Mouse (Mus musculus) liver, embryonic 15.5 days (tissue): Measurements from ENCODE around the gene 5430403G16Rik. TPM values are rescaled to one million over a fixed set of nuclear protein-coding genes. Genes with fewer than 3 reads are reported as not detected.
"Not testable (repeated sequence)": the region's sequence is repeated elsewhere in the genome, so short reads cannot be mapped to it uniquely, and the experiment has no call there.

Source experiments
- ATAC-seq: fragments of 200-750 bp; cut with Nextera tagmentation; 2 replicates; pipeline ENCODE4 v1.8.0; 2017; ENCODE audit warnings: moderate number of reproducible peaks, mild to moderate bottlenecking, moderate library complexity; ENCODE audit not compliant: insufficient read depth
- H3K27ac ChIP-seq: fragments of 300-500 bp; sonication (generic); replicated peaks from 2 replicates; pipeline ENCODE4 v1.5.1; 2015; ENCODE audit warnings: mild to moderate bottlenecking, inconsistent platforms
- H3K27me3 ChIP-seq: fragments of 300-500 bp; sonication (generic); 2 replicates; pipeline ENCODE4 v1.6.1; 2015; ENCODE audit warnings: mild to moderate bottlenecking, inconsistent platforms
- H3K36me3 ChIP-seq: fragments of 300-500 bp; sonication (generic); replicated peaks from 2 replicates; pipeline ENCODE4 v1.6.1; 2015; ENCODE audit warnings: moderate library complexity, mild to moderate bottlenecking, inconsistent platforms
- H3K4me1 ChIP-seq: fragments of 300-500 bp; sonication (generic); replicated peaks from 2 replicates; pipeline ENCODE4 v1.6.1; 2015; ENCODE audit warnings: inconsistent platforms
- H3K4me2 ChIP-seq: fragments of 300-500 bp; sonication (generic); 2 replicates; pipeline ENCODE4 v1.6.1; 2015; ENCODE audit warnings: moderate library complexity, mild to moderate bottlenecking, inconsistent platforms
- H3K4me3 ChIP-seq: fragments of 300-500 bp; sonication (generic); replicated peaks from 2 replicates; pipeline ENCODE4 v1.5.1; 2015; ENCODE audit warnings: mild to moderate bottlenecking, inconsistent platforms
- H3K9ac ChIP-seq: fragments of 300-500 bp; sonication (generic); 2 replicates; pipeline ENCODE4 v1.6.1; 2015; ENCODE audit warnings: moderate library complexity, mild to moderate bottlenecking, inconsistent platforms
- H3K9me3 ChIP-seq: fragments of 300-500 bp; sonication (generic); replicated peaks from 2 replicates; pipeline ENCODE4 v1.6.1; 2016; ENCODE audit warnings: inconsistent platforms
- WGBS: fragments of 180-500 bp; shearing (Covaris S2); methylation state at CpG from one replicate; pipeline ENCODE4 v1.1.7; 2015; ENCODE audit warnings: mixed read lengths; ENCODE audit not compliant: insufficient replicate concordance; 5-methylcytosine and 5-hydroxymethylcytosine counted together
- polyA plus RNA-seq: library from polyadenylated mRNA; unstranded; fragments of >200 nt; fragmentation: Nextera tagmentation; extraction: Ambion mirVana; gene quantifications from 2 replicates; pipeline ENCODE4 v1.2.1, GENCODE M21; 2015

5430403G16Rik gene
- polyA plus RNA-seq = 0.39 and 0.40 TPM in 2 replicates

GRCm38 (mm10) chr5:109690537-109691201 lies at the start of gene 5430403G16Rik:
TSS of gene 5430403G16Rik (minus strand) at chr5:109691041.
- WGBS = under 1% methylated on average over 26 of the region's 26 CpGs

GRCm38 (mm10) chr5:109717341-109717740 lies 26.5 kb upstream of the 5430403G16Rik start:
- H3K27ac ChIP-seq, H3K4me2 ChIP-seq, H3K4me3 ChIP-seq, H3K9ac ChIP-seq, H3K9me3 ChIP-seq, ATAC-seq, H3K27me3 ChIP-seq, H3K4me1 ChIP-seq, H3K36me3 ChIP-seq: not testable (repeated sequence)
- 44% methylated on average over 3 of the region's 3 CpGs for WGBS

More at GRCm38 (mm10) chr5:109690537-109691201, at the start of gene 5430403G16Rik:
- peak; percentile 96 for ATAC-seq
- Histone ChIP-seq H3K27ac (peak within 1 kb of the TSS; percentile 73), H3K4me3 (peak within 1 kb of the TSS; percentile 66), H3K9ac (peak within 1 kb of the TSS; percentile 57), H3K4me2 (peak within 1 kb of the TSS; percentile 76)
- not testable (repeated sequence) for H3K9me3 ChIP-seq, H3K36me3 ChIP-seq, H3K27me3 ChIP-seq, H3K4me1 ChIP-seq

- not testable (repeated sequence) for H3K27me3 ChIP-seq, H3K36me3 ChIP-seq, H3K9me3 ChIP-seq, H3K9ac ChIP-seq, H3K27ac ChIP-seq, ATAC-seq, H3K4me1 ChIP-seq
- peak overlapping the region; percentile 76 for H3K4me2 ChIP-seq
- peak overlapping the region; percentile 66 for H3K4me3 ChIP-seq
- 65% methylated on average over 5 of the region's 5 CpGs for WGBS
Observed at GRCm38 (mm10) chr5:109691205-109691965, 544 bp upstream of the 5430403G16Rik start.

- Histone ChIP-seq H3K4me1 (no peaks in the 10 kb centered on the region), H3K27ac (no peak overlapping the region), H3K9ac (no peak overlapping the region), H3K4me2 (no peak overlapping the region), H3K4me3 (no peak overlapping the region), H3K9me3 (no peaks in the 10 kb centered on the region), H3K36me3 (no peaks in the 10 kb centered on the region), H3K27me3 (no peaks in the 10 kb centered on the region)
- ATAC-seq = no peak
- 56% methylated on average over 4 of the region's 4 CpGs for WGBS
Observed at GRCm38 (mm10) chr5:109682921-109683320, 7.9 kb downstream of the 5430403G16Rik start.

Other genes starting within 250 kb of the 5430403G16Rik start
- 5.7 and 7.3 TPM in 2 replicates for gene Crlf2, start 132.0 kb downstream of the 5430403G16Rik start, polyA plus RNA-seq
- gene 4930522L14Rik, start 60.8 kb upstream of the 5430403G16Rik start, polyA plus RNA-seq = 3.4 and 4.2 TPM in 2 replicates
- 0.20 and 0.24 TPM in 2 replicates for gene Gm15446, start 232.4 kb upstream of the 5430403G16Rik start, polyA plus RNA-seq